Comparison of ENCODE assay signal across 9 mouse cellular contexts in genomic region chr5:9525507-9525906, GRCm38 (mm10).
"Had no signal": no experiment of that assay in that cellular context is flagged by ENCODE, and none has a peak within 500 bp of the region (broad histone marks: within the 10 kb centered on the region; RNA-seq: fewer than 3 reads in every experiment).

No protein-coding gene starts in this region.

- DNase-seq: liver, postnatal 0 days; lung, adult 2 months; lung, postnatal 14 days; lung, postnatal 36 days; thymus, adult 18-20 months; thymus, postnatal 14 days; thymus, postnatal 36 days had no signal

- ATAC-seq: liver, postnatal 0 days; lung, postnatal 0 days; midbrain, embryonic 15.5 days had no signal
